Mouse (Mus musculus) heart, adult 2 months (tissue): ENCODE data around the gene Ect2l.

ENCODE experiments used
- CTCF ChIP-seq: fragments of 200-600 bp; IDR thresholded peaks from 2 replicates; pipeline ENCODE4 v1.8.1; 2022; ENCODE audit warnings: antibody characterized with exemption, mild to moderate bottlenecking, moderate library complexity
- EP300 ChIP-seq: fragments of 200-500 bp; IDR thresholded peaks from 2 replicates; pipeline ENCODE4 v1.6.1; 2011; ENCODE audit warnings: low read depth, low read length, control low read depth; ENCODE audit not compliant: insufficient read depth

GRCm38 (mm10) chr10:18233891-18234290 is 23.2 kb upstream of the Ect2l start:
- TF ChIP-seq EP300 (no peak), CTCF (peak; percentile 55)
